Mouse (Mus musculus) kidney, postnatal 0 days (tissue): Measurements from ENCODE around the gene Six1. TPM values are rescaled to one million over a fixed set of nuclear protein-coding genes. Genes with fewer than 3 reads are reported as not detected.

ENCODE experiments used
- ATAC-seq: fragments of 200-750 bp; cut with Nextera tagmentation; replicated peaks from 2 replicates; pipeline ENCODE4 v1.8.0; 2017; ENCODE audit warnings: low read depth, moderate number of reproducible peaks, moderate TSS enrichment, moderate library complexity; ENCODE audit not compliant: low FRiP score
- DNase-seq: peaks from one replicate; pipeline ENCODE4 v3.0.0-alpha.2; 2016; ENCODE audit warnings: low spot score
- H3K27ac ChIP-seq: fragments of 300-500 bp; sonication (generic); 2 replicates; pipeline ENCODE4 v1.5.1; 2014; ENCODE audit warnings: mild to moderate bottlenecking
- H3K27me3 ChIP-seq: fragments of 300-500 bp; sonication (generic); 2 replicates; pipeline ENCODE4 v1.6.1; 2014; ENCODE audit warnings: low read length, mixed read lengths; ENCODE audit not compliant: insufficient read depth
- H3K36me3 ChIP-seq: fragments of 300-500 bp; sonication (generic); 2 replicates; pipeline ENCODE4 v1.6.1; 2014; ENCODE audit warnings: low read length, mixed read lengths; ENCODE audit not compliant: insufficient read depth
- H3K4me1 ChIP-seq: fragments of 300-500 bp; sonication (generic); replicated peaks from 2 replicates; pipeline ENCODE4 v1.6.1; 2014; ENCODE audit warnings: antibody characterized with exemption, low read length, mixed read lengths; ENCODE audit not compliant: insufficient read depth
- H3K4me2 ChIP-seq: fragments of 300-500 bp; sonication (generic); 2 replicates; pipeline ENCODE4 v1.6.1; 2014; ENCODE audit warnings: mild to moderate bottlenecking, low read length, moderate library complexity, mixed read lengths
- H3K4me3 ChIP-seq: fragments of 300-500 bp; sonication (generic); replicated peaks from 2 replicates; pipeline ENCODE4 v1.5.1; 2014; ENCODE audit warnings: low read depth, low read length
- H3K9ac ChIP-seq: fragments of 300-500 bp; sonication (generic); 2 replicates; pipeline ENCODE4 v1.6.1; 2014; ENCODE audit warnings: low read depth, low read length
- H3K9me3 ChIP-seq: fragments of 300-500 bp; sonication (generic); replicated peaks from 2 replicates; pipeline ENCODE4 v1.6.1; 2016; ENCODE audit warnings: low read length, inconsistent platforms, mixed read lengths
- CTCF ChIP-seq: IDR thresholded peaks from 2 replicates; pipeline ENCODE4 v1.5.1; 2016; ENCODE audit warnings: antibody characterized with exemption, low read depth, mild to moderate bottlenecking, moderate library complexity
- WGBS: fragments of 180-500 bp; shearing (Covaris S2); extraction: QIAGEN DNeasy Blood & Tissue Kit; methylation state at CpG from one replicate; pipeline ENCODE4 v1.1.7; 2014; 5-methylcytosine and 5-hydroxymethylcytosine counted together
- polyA plus RNA-seq: library from polyadenylated mRNA; unstranded; fragments of >200 nt; fragmentation: Nextera tagmentation; extraction: Ambion mirVana; gene quantifications from 2 replicates; pipeline ENCODE4 v1.2.1, GENCODE M21; 2015

The Six1 gene
- polyA plus RNA-seq, 1 experiment from 2014 or later, result 0.26 TPM

- DNase-seq, result no peak
- H3K4me1 ChIP-seq, result peaks cover 8% of the 10 kb centered on the region; the same call in 1 of the 2 replicates
- H3K9ac ChIP-seq, result no peak overlapping the region
- no peak for TF ChIP-seq CTCF
- no peak overlapping the region for H3K27ac ChIP-seq
- H3K9me3 ChIP-seq, result no peaks in the 10 kb centered on the region
- no peak overlapping the region for H3K4me3 ChIP-seq
- WGBS, result 1% methylated on average over 15 of the region's 15 CpGs
- ATAC-seq, result no peak
- peaks cover 85% of the 10 kb centered on the region for H3K27me3 ChIP-seq
- H3K4me2 ChIP-seq, result no peak overlapping the region
- H3K36me3 ChIP-seq, result no peaks in the 10 kb centered on the region
Observed at GRCm38 (mm10) chr12:73050811-73051580, 2.7 kb downstream of the Six1 start.

GRCm38 (mm10) chr12:73050305-73050704 lies 3.4 kb downstream of the Six1 start:
- H3K4me3 ChIP-seq, result no peak overlapping the region
- peaks cover 14% of the 10 kb centered on the region for H3K4me1 ChIP-seq
- H3K27me3 ChIP-seq, result peaks cover 85% of the 10 kb centered on the region
- TF ChIP-seq CTCF, result no peak
- ATAC-seq, result no peak
- no peaks in the 10 kb centered on the region for H3K9me3 ChIP-seq
- H3K27ac ChIP-seq, result no peak overlapping the region
- H3K36me3 ChIP-seq, result no peaks in the 10 kb centered on the region
- DNase-seq, result no peak
- H3K9ac ChIP-seq, result no peak overlapping the region
- no peak overlapping the region for H3K4me2 ChIP-seq
- whole genome bisulfite sequencing, result 1% methylated on average over 13 of the region's 13 CpGs

GRCm38 (mm10) chr12:73049520-73050225 lies 4.0 kb downstream of the Six1 start:
- no peak for DNase-seq
- no peaks in the 10 kb centered on the region for H3K36me3 ChIP-seq
- WGBS, result 5% methylated on average over 19 of the region's 19 CpGs

GRCm38 (mm10) chr12:73048537-73048936 lies 5.2 kb downstream of the Six1 start:
- WGBS, result 2% methylated on average over 3 of the region's 3 CpGs
- Histone ChIP-seq H3K27ac (no peak overlapping the region), H3K4me2 (no peak overlapping the region), H3K27me3 (peaks cover 84% of the 10 kb centered on the region), H3K9ac (no peak overlapping the region), H3K4me1 (peaks cover 18% of the 10 kb centered on the region), H3K9me3 (no peaks in the 10 kb centered on the region), H3K36me3 (no peaks in the 10 kb centered on the region), H3K4me3 (no peak overlapping the region)
- ATAC-seq, result no peak
- TF ChIP-seq CTCF, result no peak
- DNase-seq, result no peak

More at GRCm38 (mm10) chr12:73049520-73050225, 4.0 kb downstream of the Six1 start:
- Histone ChIP-seq H3K4me2 (no peak overlapping the region), H3K27me3 (peaks cover 82% of the 10 kb centered on the region), H3K27ac (no peak overlapping the region), H3K9me3 (no peaks in the 10 kb centered on the region), H3K9ac (no peak overlapping the region), H3K4me3 (no peak overlapping the region), H3K4me1 (peaks cover 18% of the 10 kb centered on the region)
- no peak for ATAC-seq
- TF ChIP-seq CTCF, result no peak

- H3K4me2 ChIP-seq, result no peak overlapping the region
- no peak for ATAC-seq
- 11% methylated on average over 2 of the region's 2 CpGs for WGBS
- H3K4me1 ChIP-seq, result peaks cover 18% of the 10 kb centered on the region
- H3K4me3 ChIP-seq, result no peak overlapping the region
- H3K27ac ChIP-seq, result no peak overlapping the region
- no peak for TF ChIP-seq CTCF
- H3K9me3 ChIP-seq, result no peaks in the 10 kb centered on the region
- H3K9ac ChIP-seq, result no peak overlapping the region
- no peak for DNase-seq
- H3K36me3 ChIP-seq, result no peaks in the 10 kb centered on the region
- peaks cover 89% of the 10 kb centered on the region for H3K27me3 ChIP-seq
Observed at GRCm38 (mm10) chr12:73047576-73047975, 6.1 kb downstream of the Six1 start.

- Histone ChIP-seq H3K27ac (no peak overlapping the region), H3K4me1 (peaks cover 18% of the 10 kb centered on the region), H3K4me2 (peak overlapping the region; percentile 79), H3K4me3 (peak overlapping the region; percentile 53), H3K27me3 (peaks cover 84% of the 10 kb centered on the region), H3K9ac (no peak overlapping the region), H3K36me3 (no peaks in the 10 kb centered on the region), H3K9me3 (no peaks in the 10 kb centered on the region)
- under 1% methylated on average over 36 of the region's 38 CpGs for WGBS
- DNase-seq, result peak; percentile 75
- TF ChIP-seq CTCF, result 0 out of 2 replicates have a peak, but pooled peaks have one; percentile 21
- ATAC-seq, result peak; percentile 47
Observed at GRCm38 (mm10) chr12:73046607-73047180, 7.0 kb downstream of the Six1 start.
